ENCODE assay signal across 8 mouse cellular contexts in genomic region chr11:118212636-118213112, GRCm38 (mm10). TPM values are rescaled to one million over a fixed set of nuclear protein-coding genes. Genes with fewer than 3 reads are reported as not detected.
DNase-seq lines count a peak whose midpoint lies in the region; ATAC-seq and TF ChIP-seq lines count a peak whose summit lies in the region.

No protein-coding gene starts in this region.

- H3K4me2 ChIP-seq in liver, postnatal 0 days (ENCODE audit: low read depth, low read length): peak overlapping the region; percentile 55

- peaks cover 67% of the 10 kb centered on the region for H3K4me1 ChIP-seq in heart, adult 2 months (ENCODE audit: control insufficient read depth, insufficient read depth, low read length)
- peaks cover 60% of the 10 kb centered on the region for H3K4me1 ChIP-seq in liver, postnatal 0 days (ENCODE audit: insufficient read depth)

- peaks cover 17% of the 10 kb centered on the region for H3K36me3 ChIP-seq in heart, adult 2 months (ENCODE audit: control insufficient read depth, insufficient read depth, low read length)
- no peaks in the 10 kb centered on the region for H3K36me3 ChIP-seq in liver, postnatal 0 days (replicated peaks; ENCODE audit: insufficient read depth, low read length)

- no peaks in the 10 kb centered on the region for H3K9me3 ChIP-seq in liver, postnatal 0 days (ENCODE audit: low read length)

- peak in 1 of 2 experiments; percentile 57 for DNase-seq in heart, adult 2 months
- DNase-seq in heart, postnatal 4 days: no peak
- DNase-seq in 3134 (ENCODE audit: extremely low read depth, insufficient read length, low spot score): peak; percentile 84
- peak; percentile 61 for DNase-seq in brain, adult 2 months (ENCODE audit: low read depth, low spot score)
- peak; percentile 65 for DNase-seq in liver, postnatal 0 days
- DNase-seq in layer of hippocampus, adult 9-10 months (ENCODE audit: low spot score): no peak
- no peak for DNase-seq in gastrocnemius, postnatal 36 days
- no peak for DNase-seq in frontal cortex, postnatal 10 days (ENCODE audit: low spot score in 2 of 2)

- H3K27me3 ChIP-seq in heart, adult 2 months (ENCODE audit: control insufficient read depth, insufficient read depth, low read length): no peaks in the 10 kb centered on the region
- H3K27me3 ChIP-seq in liver, postnatal 0 days (ENCODE audit: insufficient read depth, low read length): no peaks in the 10 kb centered on the region

- no peak for TF ChIP-seq EP300 in heart, adult 2 months (IDR thresholded peaks at IDR 0.05; ENCODE audit: insufficient read depth, low read depth, low read length)
- no peak for TF ChIP-seq EP300 in liver, postnatal 0 days (IDR thresholded peaks at IDR 0.05; ENCODE audit: low read depth)

- TF ChIP-seq CTCF in heart, adult 2 months (IDR thresholded peaks at IDR 0.05): no peak
- no peak for TF ChIP-seq CTCF in liver, postnatal 0 days (IDR thresholded peaks at IDR 0.05; ENCODE audit: low read depth)

- H3K79me2 ChIP-seq in heart, adult 2 months (replicated peaks; ENCODE audit: control insufficient read depth, insufficient read depth, low read length): peaks cover 10% of the 10 kb centered on the region

- 29% methylated on average over 7 of the region's 7 CpGs for WGBS in heart, adult 2 months
- 34% methylated on average over 7 of the region's 7 CpGs for WGBS in liver, postnatal 0 days (ENCODE audit: insufficient replicate concordance)

- intact Hi-C loops in heart, adult 2 months (cut with DNase I): loop anchor here (10.0 kb wide), 1 partner anchor 258 kb away; no protein-coding TSS in a partner anchor
- intact Hi-C loops in gastrocnemius, postnatal 36 days (cut with DNase I): loop anchor here (2.0 kb wide), 1 partner anchor 16 kb away; no protein-coding TSS in a partner anchor

- ATAC-seq in liver, postnatal 0 days: peak; percentile 82

- no peak overlapping the region for H3K4me3 ChIP-seq in heart, adult 2 months
- peak overlapping the region; percentile 33 for H3K4me3 ChIP-seq in liver, postnatal 0 days (ENCODE audit: low read depth, low read length)

- peak overlapping the region; percentile 10 for H3K9ac ChIP-seq in heart, adult 2 months (ENCODE audit: low read depth, low read length)
- H3K9ac ChIP-seq in liver, postnatal 0 days (replicated peaks): peak overlapping the region; percentile 65

- no peak for TF ChIP-seq POLR2A in heart, adult 2 months (IDR thresholded peaks at IDR 0.05; ENCODE audit: insufficient read depth, low read depth, low read length)

- H3K27ac ChIP-seq in heart, adult 2 months: peak overlapping the region; percentile 68
- peak overlapping the region; percentile 97 for H3K27ac ChIP-seq in liver, postnatal 0 days (ENCODE audit: low read depth)

RNA-seq across cellular contexts. Expression of gene Cyth1, which starts 35.7 kb away (rescaled TPM):
- total RNA-seq in heart, adult 2 months (2021): 10 to 100 TPM; 54.1 to 56.0 TPM
- 30.7 and 39.6 TPM in 2 replicates for polyA plus RNA-seq in heart, adult 2 months (2012; rRNA removed)
- 10 to 100 TPM; 38.3 to 39.1 TPM for total RNA-seq in heart, postnatal 4 days (2021)
- polyA plus RNA-seq in liver, postnatal 0 days (2015; fragmentation: Nextera tagmentation; extraction: Ambion mirVana): 7.0 and 7.9 TPM in 2 replicates
- 10 to 100 TPM; 33.5 to 34.7 TPM for total RNA-seq in gastrocnemius, postnatal 36 days (2021)

Comparison
In these comparisons a context has a peak if more than half of its experiments do, and no peak if none do; other contexts are left out.
1. DNase-seq: peak in 3134 (single experiment), brain, adult 2 months (single experiment) and liver, postnatal 0 days (single experiment); none in heart, postnatal 4 days (single experiment), layer of hippocampus, adult 9-10 months (single experiment), gastrocnemius, postnatal 36 days (0 of 2) and frontal cortex, postnatal 10 days (0 of 2).